Mouse (Mus musculus): ENCODE data around the gene Orc3.

GRCm38 (mm10) chr4:34625556-34625955 lies 10.8 kb upstream of the Orc3 start:
- TF ChIP-seq CTCF (IDR thresholded peaks at IDR 0.05), result no peak
- no peak for TF ChIP-seq EP300 (IDR thresholded peaks at IDR 0.05)
